Mouse (Mus musculus) C2C12 (cell line): Measurements from ENCODE around the gene Kalrn.

ENCODE experiments used
- CTCF ChIP-seq: IDR thresholded peaks from one replicate; pipeline ENCODE4 v1.5.1; 2011; ENCODE audit not compliant: control insufficient read depth, insufficient read depth, insufficient read length
- MAX ChIP-seq: IDR thresholded peaks from one replicate; pipeline ENCODE4 v1.6.1; 2011; ENCODE audit warnings: mild to moderate bottlenecking, control low read depth
- USF1 ChIP-seq: IDR thresholded peaks from one replicate; pipeline ENCODE4 v1.6.1; 2011; ENCODE audit warnings: low read depth, mild to moderate bottlenecking, control low read depth, moderate library complexity

DNA sequence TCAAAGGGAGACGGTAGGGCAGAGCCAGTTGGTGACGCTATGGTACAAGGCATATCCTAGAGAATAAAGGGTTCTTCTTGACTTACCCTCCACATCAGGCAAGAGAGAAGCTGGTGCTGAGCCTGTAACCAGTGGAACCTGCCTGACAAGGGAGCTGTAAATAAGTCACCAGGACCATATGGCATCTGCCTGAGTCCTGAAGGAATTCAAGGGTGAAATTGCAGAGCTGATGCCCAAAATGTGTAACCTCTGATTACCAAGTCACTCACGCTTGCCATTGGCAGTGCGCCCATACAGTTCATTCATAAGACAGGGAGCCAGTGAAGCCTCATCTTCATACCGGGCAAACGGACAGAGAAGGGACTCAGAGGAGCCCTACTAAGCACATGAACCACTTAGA, 37.0 kb downstream of the Kalrn start:
- TF ChIP-seq USF1: no peak
- no peak for TF ChIP-seq CTCF
- no peak for TF ChIP-seq MAX
